Mouse (Mus musculus) urinary bladder, postnatal 4 days (tissue): ENCODE results near the gene Sec31a.
"Not testable (repeated sequence)": the region's sequence is repeated elsewhere in the genome, so short reads cannot be mapped to it uniquely, and the experiment has no call there.

Experiments used
- DNase-seq, 2 experiments: peaks; one replicate each; pipeline ENCODE4 v3.0.0; 2021 to 2022; ENCODE audit warnings: low spot score in 2 of 2

Sec31a gene

DNA sequence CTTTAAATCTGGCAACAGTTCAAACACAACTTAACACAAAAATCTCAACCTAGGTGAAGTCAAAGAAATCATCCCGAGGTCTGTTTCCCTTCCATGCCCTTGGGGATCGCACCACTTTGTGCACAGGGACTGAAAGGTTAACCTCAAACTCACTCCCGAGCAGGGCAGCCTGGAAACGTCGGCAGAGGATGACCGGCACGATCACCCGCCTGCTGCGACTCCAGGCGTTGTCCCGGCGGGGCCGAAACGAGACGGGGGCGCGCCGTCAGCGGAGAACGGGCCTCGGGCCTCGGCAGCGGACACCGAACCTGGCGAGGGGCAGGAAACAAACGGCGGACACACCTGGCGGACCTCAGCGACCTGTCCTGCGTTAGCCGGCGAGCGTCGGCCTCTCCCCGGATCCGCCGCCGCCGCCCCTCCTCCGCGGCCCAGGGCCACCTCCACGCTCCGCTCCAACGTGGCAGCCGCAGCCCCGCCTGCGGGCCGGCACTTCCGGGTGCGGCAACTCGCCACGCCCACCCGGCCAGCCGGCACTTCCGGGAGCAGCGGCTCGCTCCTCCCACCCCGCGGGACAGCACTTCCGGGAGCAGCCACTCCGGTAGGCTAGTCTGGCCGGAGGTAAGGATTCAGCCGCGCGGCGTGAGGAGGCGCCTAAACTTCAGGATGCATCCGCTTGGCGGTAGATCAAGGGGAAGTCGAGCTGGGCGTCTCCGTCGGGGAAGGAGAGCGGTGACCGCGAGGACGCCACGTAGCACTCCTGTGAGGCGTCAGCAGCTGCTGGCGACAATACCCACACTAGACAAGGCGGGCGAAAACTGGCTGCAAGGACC lies at the start of gene Sec31a:
Gene Sec31a, minus strand, starts transcription at position 474 of the 830 bp plus-strand sequence.
- DNase-seq = peak; percentile 98

DNA sequence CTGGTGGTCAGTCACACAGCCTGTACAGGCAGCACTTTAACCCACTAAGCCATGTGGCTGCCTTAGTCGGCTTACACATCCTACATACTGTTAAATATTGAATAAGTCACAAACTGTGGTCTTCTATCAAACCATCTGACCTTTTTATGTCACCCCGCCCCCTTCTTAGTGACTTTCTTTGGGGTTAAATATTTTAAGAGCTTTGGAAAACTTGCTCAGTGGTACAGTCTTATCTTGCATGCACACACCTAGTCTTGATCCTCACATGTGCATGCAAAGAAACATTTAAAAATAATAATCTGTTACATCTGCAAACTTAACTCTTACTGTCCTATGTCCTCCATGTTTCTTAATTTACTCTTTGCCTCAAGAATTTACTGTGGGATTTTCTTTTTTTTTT lies 46.3 kb upstream of the Sec31a start:
- no peak for DNase-seq

DNA sequence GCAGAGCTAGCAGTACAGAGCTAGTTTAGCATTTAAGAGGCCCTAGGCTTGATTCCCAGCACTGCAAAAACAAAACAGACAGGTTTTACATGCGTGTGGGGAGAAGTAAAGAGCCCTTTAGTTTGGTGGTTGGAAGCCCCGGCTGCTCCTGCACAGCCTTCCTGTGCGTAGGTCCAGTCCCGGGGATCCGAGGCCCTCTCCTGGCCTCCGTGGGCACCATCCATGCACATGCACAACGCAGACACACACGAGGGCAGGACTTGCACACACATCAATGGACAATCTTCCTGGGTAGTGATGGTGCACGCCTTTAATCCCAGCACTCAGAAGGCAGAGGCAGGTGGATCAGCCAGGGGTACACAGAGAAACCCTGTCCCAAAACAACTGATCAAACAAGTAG lies 45.5 kb upstream of the Sec31a start:
- DNase-seq = no peak

DNA sequence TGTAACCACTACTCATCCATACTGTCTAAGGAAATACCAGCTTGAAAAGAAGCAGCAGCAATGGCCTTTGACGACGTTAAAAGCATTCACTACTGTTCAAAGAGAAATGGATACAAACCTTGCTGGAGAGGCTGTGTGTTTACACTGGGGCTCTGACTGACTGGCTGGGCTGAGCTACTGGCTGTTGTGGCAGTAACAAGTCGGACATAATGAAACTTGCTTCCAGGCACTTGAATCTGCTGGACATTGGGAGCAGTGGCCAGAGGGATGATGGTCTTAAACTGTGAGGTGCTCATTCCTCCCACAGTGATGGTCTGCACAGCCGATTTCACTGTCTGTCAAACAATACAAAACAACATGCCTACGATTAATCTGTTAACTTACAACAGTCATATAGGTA lies 43.4 kb upstream of the Sec31a start:
- DNase-seq = no peak

DNA sequence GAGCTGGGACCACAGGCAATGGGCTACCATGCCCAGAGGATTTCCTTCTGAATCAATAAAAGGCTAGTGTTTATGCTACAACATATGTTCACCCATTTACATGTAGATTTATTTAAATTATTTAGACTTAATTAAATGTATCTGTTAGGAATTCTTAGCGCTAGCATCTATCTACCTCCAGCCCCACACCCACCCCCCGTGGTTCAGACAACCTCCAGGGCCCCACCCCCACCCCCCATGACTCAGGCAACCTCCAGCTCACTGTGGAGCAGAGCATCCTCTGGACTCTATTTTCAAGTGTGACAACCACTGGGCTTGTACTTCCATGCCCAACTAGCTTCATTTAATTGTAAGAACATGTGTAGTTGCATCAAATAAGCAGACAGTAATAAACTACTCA lies 35.8 kb upstream of the Sec31a start:
- no peak for DNase-seq

DNA sequence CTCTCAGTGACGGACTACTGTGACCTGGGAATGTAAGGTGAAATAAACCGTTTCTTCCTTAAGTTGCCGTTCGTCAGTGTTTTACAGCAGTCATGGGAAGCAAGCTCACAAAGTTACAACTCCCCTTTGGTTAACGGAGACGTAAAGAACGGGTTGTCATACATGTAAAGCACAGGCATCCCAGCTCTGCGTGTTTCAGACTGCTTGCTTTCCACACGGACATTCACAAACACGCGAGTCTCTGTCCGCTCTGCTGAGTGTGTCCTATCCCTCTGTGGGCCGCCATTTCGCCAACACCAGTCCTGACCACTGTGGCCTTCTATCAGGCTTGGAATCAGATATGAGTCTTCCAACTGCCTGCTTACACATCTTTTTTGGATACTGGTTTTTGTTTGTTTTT lies 22.8 kb upstream of the Sec31a start:
- no peak for DNase-seq

DNA sequence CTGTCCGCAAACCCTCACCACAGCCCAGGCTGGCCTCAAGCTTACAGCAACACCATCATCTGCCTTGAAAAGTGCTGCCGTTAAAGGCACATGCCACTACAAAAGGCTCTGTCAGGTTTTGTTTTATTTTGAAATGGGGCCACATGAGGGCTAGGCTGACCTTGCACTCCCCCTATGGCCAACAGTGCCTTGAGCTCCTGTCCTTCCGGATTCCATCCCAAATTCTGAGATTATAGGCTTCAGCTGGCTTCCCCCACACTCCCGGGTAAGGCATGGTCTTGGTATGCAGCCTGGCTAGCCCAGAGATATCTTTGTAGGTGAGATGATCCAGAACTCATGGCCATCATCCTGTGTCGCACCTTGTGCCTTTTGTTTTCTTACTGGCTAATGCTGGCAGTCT lies 21.9 kb upstream of the Sec31a start:
- no peak for DNase-seq

DNA sequence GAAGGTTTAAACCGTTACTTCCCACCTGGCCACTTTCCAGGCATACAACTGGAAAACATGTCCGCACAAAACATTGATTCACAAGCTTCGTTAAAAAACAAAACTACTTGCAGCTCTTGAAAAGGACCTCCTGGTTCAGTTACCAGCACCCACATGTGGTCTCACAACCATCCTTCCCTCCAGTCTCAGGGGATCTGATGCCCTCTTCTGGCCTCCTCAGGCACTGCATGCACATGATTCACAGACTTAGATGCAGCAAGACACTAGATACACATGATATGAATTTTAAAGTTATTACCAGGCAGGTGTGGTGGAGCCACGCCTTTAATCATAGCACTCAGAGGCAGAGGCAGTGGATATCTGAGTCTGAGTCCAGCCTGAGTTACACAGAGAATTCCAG lies 21.1 kb upstream of the Sec31a start:
- DNase-seq = no peak

DNA sequence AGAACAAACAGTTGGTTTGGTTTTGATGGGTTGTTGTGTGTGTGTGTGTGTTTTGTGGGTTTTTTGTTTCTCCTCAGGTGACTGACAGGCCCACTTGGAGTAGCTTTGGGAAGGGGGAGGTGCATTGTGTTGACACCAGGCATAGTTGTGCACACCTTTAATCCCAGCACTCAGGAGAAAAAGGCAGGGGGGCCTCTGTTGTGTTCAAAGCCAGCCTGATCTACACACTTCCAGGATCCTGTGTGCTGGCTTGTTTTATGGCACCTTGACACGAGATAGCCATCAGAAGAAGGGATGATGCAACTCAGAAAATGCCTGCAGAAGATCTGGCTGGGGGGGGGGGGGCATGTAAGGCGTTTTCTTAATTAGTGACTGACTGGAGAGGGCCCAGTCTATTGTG lies 14.9 kb upstream of the Sec31a start:
- no peak for DNase-seq

DNA sequence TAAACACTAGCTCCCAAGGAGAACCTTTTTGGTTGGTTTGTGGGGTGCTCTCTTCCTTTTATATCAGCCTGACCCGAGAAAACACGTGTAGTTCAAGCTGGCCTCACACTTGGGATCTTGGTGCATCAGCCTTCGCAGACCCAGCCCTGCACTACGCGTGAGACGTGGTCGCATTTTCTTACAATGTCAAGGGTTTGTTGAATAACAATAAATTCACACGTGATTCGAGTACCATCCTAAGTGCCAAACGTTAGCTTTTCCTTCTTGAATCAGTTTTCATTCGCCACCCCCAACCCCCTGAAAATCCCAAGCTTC lies 14.0 kb upstream of the Sec31a start:
- DNase-seq = no peak

DNA sequence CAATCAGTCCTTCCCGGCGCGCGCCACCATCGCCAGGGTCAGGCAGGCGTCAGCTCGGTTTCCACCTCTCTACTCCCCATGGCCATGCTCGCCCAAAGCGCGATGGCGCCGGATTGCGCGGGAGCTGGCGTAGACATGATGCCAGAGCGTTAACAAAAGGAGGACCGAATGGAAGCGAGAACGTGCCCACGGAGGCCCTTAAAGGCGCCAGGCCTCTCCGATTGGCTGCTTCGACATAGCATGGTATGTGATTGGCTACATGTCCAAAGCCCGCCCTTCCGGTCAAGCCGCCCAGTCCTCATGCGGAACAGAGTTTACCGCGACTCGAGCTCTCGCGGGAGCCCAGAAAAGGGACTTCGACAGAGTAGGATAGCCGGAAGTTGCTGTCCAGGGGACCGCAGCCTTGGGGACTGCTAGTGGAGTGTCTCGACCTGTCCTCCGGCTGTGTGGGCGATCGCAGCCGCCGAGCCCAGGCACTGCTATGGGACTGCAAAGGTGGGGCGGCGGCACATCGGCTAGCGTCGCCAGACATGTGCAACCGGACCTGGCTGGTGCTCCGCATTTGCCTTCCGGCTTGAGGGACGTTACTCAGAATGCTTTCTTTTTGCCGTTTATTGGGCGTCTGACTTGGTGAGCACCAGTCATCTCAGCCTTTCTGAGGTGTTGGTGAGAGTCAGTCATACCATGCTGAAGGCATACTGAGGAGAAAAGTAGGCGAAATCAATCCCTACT lies 13.5 kb upstream of the Sec31a start:
- DNase-seq = peak; percentile 88 to 91

DNA sequence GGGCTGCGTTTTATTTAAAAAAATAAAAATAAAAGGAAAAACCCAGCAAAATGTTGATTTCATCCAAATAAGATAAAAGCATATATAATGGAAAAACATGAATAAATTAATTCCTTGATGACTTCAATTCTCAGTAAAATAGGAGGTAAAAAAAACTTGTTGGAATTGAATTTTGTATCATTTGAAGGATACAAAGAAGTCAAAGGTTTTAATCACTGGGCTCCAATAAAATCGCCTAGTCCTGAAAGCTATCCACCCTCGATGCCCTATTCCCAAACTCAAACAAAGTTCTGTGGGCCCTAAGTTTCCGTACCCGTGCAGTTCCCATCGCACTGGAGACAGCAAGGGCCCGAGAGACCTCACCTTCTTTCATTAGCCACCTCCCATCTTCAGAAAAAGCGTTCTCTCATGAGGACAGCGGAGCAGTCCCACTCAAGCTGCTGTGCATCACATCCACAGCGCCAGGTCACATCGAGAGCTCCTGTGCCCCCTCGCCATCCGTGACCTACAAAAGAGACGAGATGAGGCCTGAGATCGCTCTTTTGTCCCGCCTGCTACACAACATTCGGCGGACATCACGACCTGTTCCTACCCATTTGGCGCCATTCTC lies 12.8 kb upstream of the Sec31a start:
- DNase-seq = no peak

DNA sequence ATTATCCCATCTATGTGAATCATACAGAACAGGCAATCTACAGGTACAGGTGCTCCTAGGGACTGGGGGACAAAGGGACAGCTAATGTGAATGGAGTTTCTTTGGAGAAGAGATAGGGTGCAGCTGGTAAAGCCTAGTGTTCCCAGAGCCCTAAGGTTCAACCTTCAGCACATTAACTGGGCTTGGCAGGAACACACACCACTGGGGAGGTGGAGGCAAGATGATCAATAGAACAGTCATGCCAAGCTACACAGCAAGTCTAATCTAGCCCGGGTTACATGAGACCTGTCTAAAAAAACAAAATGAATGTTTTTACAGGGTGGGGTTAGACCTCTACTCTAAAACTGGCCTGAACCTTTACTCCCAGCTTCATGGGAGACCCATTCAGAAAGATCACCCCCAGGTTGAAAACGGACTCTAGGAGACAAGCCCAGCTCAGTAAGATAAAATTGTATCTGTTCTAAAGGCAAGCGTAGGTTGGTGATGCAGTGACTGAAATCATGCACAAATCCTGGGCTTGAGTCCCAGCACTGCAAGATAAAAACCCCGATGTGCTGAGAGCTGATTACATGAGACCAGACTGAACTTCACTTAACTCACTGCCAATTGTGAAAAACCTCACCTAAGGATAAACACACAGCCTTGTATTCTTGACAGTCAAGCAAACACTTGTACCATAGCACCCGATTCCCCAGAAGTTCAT lies 12.1 kb upstream of the Sec31a start:
- no peak for DNase-seq

DNA sequence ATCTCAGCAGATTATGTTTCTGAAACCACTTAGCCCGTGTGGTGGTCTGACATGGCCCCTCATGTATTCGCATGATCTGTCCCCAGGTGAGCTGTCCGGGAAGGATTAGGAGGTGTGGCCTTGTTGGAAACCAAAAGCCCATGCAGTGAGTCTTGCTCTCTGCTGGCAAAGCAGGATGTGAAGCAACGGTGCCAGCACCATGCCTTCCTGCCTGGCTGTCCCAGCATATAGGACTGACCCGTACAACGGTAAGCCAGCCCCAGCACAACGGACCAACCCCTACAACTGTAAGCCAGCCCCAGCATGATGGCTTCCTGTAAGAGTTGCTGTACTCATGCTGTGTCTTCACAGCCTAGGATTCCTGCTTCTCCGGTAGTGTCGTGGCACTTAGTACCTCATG lies 11.2 kb upstream of the Sec31a start:
- no peak for DNase-seq

DNA sequence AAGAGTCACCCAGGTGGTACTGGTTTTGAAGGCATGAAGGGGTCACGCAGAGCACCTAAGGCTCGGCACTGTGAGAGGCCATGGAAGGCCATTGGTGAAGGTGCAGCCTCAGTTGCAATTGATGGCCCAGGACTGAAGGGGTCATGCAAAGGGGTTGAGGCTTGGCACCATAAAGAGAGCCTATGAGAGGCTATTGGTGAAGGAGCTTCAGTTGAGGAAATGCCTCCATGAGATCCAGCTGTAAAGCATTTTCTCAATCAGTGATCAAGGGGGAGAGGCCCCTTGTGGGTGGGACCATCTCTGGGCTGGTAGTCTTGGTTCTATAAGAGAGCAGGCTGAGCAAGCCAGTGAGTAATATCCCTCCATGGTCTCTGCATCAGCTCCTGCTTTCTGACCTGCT lies 9.8 kb upstream of the Sec31a start:
- not testable (repeated sequence) for DNase-seq

DNA sequence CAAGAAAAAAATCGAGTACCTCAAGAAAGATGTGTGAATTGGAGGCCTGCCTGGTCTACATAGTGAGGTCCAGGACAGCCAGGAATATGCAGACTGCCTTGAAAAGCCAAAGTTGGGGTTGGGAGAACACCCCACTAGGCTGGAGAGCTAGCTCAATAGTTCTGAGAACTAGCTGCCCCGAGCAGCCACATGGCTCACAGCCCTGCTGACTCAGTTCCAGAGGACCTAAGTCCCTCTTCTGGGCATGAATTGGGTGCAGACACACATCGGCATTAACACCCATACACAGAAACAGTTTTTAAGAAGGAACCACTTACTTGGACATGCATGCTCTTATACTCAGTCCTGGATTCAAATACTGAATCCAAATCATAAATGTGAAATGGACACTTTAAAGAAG lies 8.2 kb upstream of the Sec31a start:
- DNase-seq = no peak

DNA sequence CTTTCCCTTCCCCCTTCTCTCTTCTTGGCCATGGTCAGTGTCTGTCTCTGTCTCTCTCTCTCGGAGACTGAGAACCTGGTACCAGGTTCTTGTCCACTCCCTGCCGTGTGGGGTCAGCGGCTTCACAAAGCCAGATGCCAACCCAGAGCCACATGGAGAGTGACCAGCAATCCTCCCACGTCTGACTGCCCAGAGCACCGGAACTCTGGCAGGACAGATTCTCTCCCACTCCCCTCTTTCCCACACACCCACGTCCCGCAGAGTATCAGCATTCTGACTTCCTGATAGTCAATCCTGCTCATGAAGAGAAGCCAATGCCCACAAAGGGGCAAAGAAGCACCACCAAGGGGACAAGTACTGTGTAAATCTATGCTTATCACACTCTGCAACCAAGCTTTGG lies 7.6 kb upstream of the Sec31a start:
- no peak for DNase-seq

DNA sequence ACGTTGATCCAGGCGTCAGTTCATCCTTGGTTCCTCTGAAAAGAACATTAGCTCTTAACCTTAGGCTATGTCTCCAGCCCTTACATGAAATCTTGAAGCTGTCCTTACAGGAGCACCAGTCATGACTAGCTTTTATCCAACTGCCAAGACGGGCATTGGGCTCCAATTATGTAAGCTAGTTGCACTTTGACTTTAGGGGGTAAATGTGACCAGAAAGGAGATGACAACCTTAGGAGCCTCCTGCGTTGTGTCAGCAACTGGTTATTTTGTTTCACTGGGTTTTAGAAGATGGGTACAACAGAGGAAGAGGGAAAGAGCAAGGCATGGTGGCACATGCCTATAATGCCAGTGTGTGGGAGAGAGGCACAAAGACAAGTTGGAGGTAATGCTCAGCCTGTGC lies 2.8 kb upstream of the Sec31a start:
- DNase-seq = no peak

DNA sequence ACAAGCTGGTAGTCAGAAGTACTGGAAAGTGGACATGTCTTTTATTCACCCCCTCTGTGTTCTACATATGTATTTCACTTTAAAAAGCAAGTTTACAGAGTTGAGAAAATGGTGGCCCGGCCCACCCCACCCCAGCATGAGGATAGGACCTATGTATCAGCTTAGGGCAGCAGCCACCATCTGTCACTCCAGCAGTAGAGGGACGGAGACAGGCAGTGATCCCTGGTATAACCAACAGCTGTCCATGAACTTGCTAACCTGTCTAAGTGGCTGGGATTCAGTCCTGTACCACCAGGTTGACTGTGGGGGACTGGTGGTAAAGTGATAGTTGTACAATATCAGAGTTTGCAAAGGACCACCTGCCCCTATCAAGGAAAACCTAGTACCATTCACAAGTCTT lies 2.0 kb upstream of the Sec31a start:
- DNase-seq = no peak

DNA sequence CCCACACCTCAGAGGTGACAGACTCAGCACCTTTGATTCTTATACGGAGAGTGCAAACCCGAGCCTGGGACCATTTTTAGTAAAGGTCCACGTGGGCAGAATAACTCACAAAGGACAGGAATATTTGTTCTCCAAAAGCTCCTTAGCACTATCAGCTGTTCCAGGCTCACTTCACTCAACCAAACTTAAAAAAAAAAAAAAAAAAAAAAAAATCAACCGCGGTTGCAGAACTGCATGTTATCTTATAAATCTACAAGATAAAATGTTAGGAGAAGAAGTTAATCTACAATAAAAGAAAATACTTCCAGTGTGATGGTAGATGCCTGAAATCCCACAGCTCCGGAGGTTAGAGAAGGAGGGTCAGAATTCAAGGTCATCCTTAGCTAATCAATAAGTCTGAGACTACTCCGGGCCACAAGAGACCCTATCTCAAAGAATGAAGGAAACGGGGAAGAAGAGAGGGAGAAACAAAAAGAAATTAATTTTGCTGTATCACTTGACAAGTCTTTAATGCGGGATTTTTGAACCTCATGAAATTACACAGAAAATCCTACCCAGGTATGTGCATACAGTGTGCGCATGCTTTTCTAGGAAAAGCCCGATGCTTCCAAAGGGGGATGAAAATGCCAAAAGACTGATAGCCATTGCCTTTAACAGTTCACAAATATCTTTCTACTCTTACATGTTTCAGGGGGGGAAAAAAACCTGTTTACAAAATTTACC lies 1.4 kb downstream of the Sec31a start:
- no peak for DNase-seq

DNA sequence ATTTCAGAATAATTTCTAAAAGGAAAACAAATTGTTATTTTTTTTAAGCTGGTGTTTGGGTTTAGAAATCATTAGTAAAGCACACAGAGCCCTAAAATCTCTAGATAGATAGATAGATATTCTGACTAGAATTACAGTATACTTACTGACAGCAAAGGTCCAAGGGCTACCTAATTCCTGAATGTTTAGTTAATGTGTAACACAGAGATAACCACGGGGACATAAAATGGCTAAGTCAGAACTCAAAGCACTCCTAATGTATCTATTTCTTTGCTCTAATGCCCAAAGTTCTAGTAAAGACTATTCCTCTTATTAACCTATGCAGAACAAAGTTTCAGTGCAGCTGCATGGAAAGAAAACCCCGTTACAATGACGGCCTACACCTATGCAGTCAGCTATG lies 3.1 kb downstream of the Sec31a start:
- no peak for DNase-seq

DNA sequence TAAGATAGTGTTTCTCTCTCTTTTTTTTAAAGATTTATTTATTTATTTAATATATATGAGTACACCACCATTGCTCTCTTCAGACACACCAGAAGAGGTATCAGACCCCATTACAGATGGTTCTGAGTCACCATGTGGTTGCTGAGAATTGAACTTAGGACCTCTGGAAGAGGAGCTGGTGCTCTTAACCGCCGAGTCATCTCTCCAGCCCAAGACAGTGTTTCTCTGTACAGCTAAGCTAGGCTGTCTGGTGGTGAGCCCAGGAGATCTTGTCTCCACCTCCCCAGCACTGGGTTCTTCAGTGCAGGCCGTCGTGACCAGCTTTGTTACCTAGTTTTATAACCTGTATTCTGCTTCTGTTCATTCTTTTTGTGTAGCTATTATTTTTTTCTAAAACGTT lies 5.8 kb downstream of the Sec31a start:
- DNase-seq = no peak
